Mouse (Mus musculus): ENCODE data around the gene Pafah2. TPM values are rescaled to one million over a fixed set of nuclear protein-coding genes. Genes with fewer than 3 reads are reported as not detected.
A peak's percentile ranks its signal among the peaks of the same experiment; 100 is the strongest.

The Pafah2 gene
- polyA plus RNA-seq (2015; fragmentation: Nextera tagmentation; extraction: Ambion mirVana) = 6.6 and 8.2 TPM in 2 replicates

GRCm38 (mm10) chr4:134395977-134396825 is at the start of gene Pafah2:
Gene Pafah2, plus strand, starts transcription at chr4:134396320.
- peak; percentile 98 for ATAC-seq (ENCODE audit: low read depth)
- peak within 1 kb of the TSS; percentile 23 for H3K9ac ChIP-seq (ENCODE audit: low read depth, low read length)
- no peaks in the 10 kb centered on the region for H3K36me3 ChIP-seq (ENCODE audit: control insufficient read depth, insufficient read depth)
- no peaks in the 10 kb centered on the region for H3K9me3 ChIP-seq (replicated peaks; ENCODE audit: control insufficient read depth, low read length)
- peak within 1 kb of the TSS; percentile 54 for H3K27ac ChIP-seq (ENCODE audit: low read length)
- peak within 1 kb of the TSS; percentile 62 for H3K4me2 ChIP-seq (ENCODE audit: low read depth, low read length)
- H3K4me1 ChIP-seq (ENCODE audit: control insufficient read depth, low read depth, low read length) = peaks cover 17% of the 10 kb centered on the region
- no peaks in the 10 kb centered on the region for H3K27me3 ChIP-seq (ENCODE audit: control insufficient read depth, insufficient read depth, low read depth, low read length)
- WGBS (ENCODE audit: insufficient replicate concordance) = 1% methylated on average over 31 of the region's 31 CpGs
- H3K4me3 ChIP-seq (ENCODE audit: low read depth, low read length) = peak within 1 kb of the TSS; percentile 61

DNA sequence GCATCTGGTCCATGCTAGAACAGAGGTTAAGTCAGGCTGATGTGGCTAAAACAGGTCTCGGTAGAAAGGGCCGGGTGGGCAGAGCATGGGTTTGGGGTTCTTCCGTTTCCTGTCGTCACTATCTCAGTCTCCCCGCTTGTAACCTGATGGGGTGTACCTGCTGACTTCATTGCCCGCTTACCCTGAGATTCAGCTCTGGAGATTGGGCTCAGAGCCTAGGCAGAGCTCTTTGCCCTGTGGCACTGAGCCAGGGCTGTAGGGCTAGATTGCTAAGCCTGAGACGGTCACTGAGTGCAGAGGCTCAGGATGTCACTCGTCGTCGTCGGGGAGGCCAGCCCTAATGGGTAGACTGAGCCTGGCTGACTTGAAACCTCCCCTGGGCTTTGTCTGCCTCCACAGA is 48.0 kb upstream of the Pafah2 start:
- Histone ChIP-seq H3K27me3 (ENCODE audit: control insufficient read depth, insufficient read depth, low read depth, low read length) (peaks cover 29% of the 10 kb centered on the region), H3K9ac (ENCODE audit: low read depth, low read length) (no peak overlapping the region), H3K4me2 (ENCODE audit: low read depth, low read length) (no peak overlapping the region), H3K9me3 (replicated peaks; ENCODE audit: control insufficient read depth, low read length) (no peaks in the 10 kb centered on the region), H3K27ac (ENCODE audit: low read length) (no peak overlapping the region), H3K4me1 (ENCODE audit: control insufficient read depth, low read depth, low read length) (no peaks in the 10 kb centered on the region), H3K4me3 (ENCODE audit: low read depth, low read length) (no peak overlapping the region), H3K36me3 (ENCODE audit: control insufficient read depth, insufficient read depth) (no peaks in the 10 kb centered on the region)
- ATAC-seq (ENCODE audit: low read depth) = no peak
- 70% methylated on average over 11 of the region's 11 CpGs for WGBS (ENCODE audit: insufficient replicate concordance)

- no peak for ATAC-seq (ENCODE audit: low read depth)
- Histone ChIP-seq H3K27ac (ENCODE audit: low read length) (no peak overlapping the region), H3K9me3 (replicated peaks; ENCODE audit: control insufficient read depth, low read length) (no peaks in the 10 kb centered on the region), H3K9ac (ENCODE audit: low read depth, low read length) (no peak overlapping the region), H3K27me3 (ENCODE audit: control insufficient read depth, insufficient read depth, low read depth, low read length) (peaks cover 24% of the 10 kb centered on the region), H3K4me3 (ENCODE audit: low read depth, low read length) (no peak overlapping the region), H3K36me3 (ENCODE audit: control insufficient read depth, insufficient read depth) (no peaks in the 10 kb centered on the region), H3K4me1 (ENCODE audit: control insufficient read depth, low read depth, low read length) (no peaks in the 10 kb centered on the region), H3K4me2 (ENCODE audit: low read depth, low read length) (no peak overlapping the region)
- 69% methylated on average over 5 of the region's 5 CpGs for WGBS (ENCODE audit: insufficient replicate concordance)
These were observed 47.6 kb upstream of the Pafah2 start for GRCm38 (mm10) chr4:134348545-134348944.

DNA sequence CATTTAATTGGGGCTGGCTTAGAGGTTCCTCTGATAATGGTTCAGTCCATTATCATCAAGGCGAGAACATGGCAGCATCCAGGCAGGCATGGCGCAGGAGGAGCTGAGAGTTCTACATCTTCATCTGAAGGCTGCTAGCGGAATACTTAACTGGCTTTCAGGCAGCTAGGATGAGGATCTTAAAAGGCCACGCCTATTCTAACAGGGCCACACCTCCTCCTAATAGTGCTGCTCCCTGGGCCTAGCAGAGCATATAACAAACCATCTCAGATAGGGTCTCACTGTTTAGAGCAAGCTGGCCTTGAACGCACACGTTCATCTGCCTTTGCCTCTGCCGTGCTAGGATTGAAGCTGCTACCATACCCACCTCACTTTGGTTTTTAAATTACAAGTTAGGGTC is 46.3 kb upstream of the Pafah2 start:
- Histone ChIP-seq H3K27me3 (ENCODE audit: control insufficient read depth, insufficient read depth, low read depth, low read length) (peaks cover 12% of the 10 kb centered on the region), H3K36me3 (ENCODE audit: control insufficient read depth, insufficient read depth) (no peaks in the 10 kb centered on the region), H3K4me2 (ENCODE audit: low read depth, low read length) (no peak overlapping the region), H3K4me3 (ENCODE audit: low read depth, low read length) (no peak overlapping the region), H3K27ac (ENCODE audit: low read length) (no peak overlapping the region), H3K4me1 (ENCODE audit: control insufficient read depth, low read depth, low read length) (no peaks in the 10 kb centered on the region), H3K9me3 (replicated peaks; ENCODE audit: control insufficient read depth, low read length) (no peaks in the 10 kb centered on the region), H3K9ac (ENCODE audit: low read depth, low read length) (no peak overlapping the region)
- ATAC-seq (ENCODE audit: low read depth) = no peak
- WGBS (ENCODE audit: insufficient replicate concordance) = 69% methylated on average over 7 of the region's 7 CpGs

DNA sequence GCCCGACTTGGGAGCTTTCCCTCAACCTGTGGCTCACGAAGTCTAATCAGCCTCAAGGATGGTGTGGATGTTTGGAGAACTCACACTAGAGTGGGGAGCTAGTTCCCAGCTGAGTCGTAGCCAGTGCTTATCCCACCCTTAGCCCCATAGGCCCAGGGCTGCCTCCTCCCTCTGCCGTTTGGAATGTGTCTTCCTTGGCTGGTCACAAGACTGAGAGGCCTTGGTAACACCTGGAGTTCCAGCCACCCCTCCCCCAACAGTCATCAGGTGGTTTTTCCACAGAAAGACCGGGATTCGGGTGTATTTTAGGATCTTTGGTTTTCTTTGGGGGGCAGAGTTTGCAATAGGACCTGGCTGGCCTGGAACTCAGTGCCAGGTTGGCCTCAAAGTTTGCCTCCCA is 45.5 kb upstream of the Pafah2 start:
- Histone ChIP-seq H3K27ac (ENCODE audit: low read length) (no peak overlapping the region), H3K27me3 (ENCODE audit: control insufficient read depth, insufficient read depth, low read depth, low read length) (peaks cover 5% of the 10 kb centered on the region), H3K4me3 (ENCODE audit: low read depth, low read length) (no peak overlapping the region), H3K9ac (ENCODE audit: low read depth, low read length) (no peak overlapping the region), H3K36me3 (ENCODE audit: control insufficient read depth, insufficient read depth) (no peaks in the 10 kb centered on the region), H3K4me1 (ENCODE audit: control insufficient read depth, low read depth, low read length) (no peaks in the 10 kb centered on the region), H3K9me3 (replicated peaks; ENCODE audit: control insufficient read depth, low read length) (no peaks in the 10 kb centered on the region), H3K4me2 (ENCODE audit: low read depth, low read length) (no peak overlapping the region)
- ATAC-seq (ENCODE audit: low read depth) = no peak
- 56% methylated on average over 6 of the region's 6 CpGs for WGBS (ENCODE audit: insufficient replicate concordance)

GRCm38 (mm10) chr4:134351329-134352260 is 44.5 kb upstream of the Pafah2 start:
- ATAC-seq (ENCODE audit: low read depth) = no peak
- no peak overlapping the region for H3K4me2 ChIP-seq (ENCODE audit: low read depth, low read length)
- no peak overlapping the region for H3K9ac ChIP-seq (ENCODE audit: low read depth, low read length)
- WGBS (ENCODE audit: insufficient replicate concordance) = 44% methylated on average over 17 of the region's 18 CpGs
- no peak overlapping the region for H3K4me3 ChIP-seq (ENCODE audit: low read depth, low read length)
- no peaks in the 10 kb centered on the region for H3K36me3 ChIP-seq (ENCODE audit: control insufficient read depth, insufficient read depth)
- no peaks in the 10 kb centered on the region for H3K9me3 ChIP-seq (replicated peaks; ENCODE audit: control insufficient read depth, low read length)
- H3K27me3 ChIP-seq (ENCODE audit: control insufficient read depth, insufficient read depth, low read depth, low read length) = no peaks in the 10 kb centered on the region
- H3K4me1 ChIP-seq (ENCODE audit: control insufficient read depth, low read depth, low read length) = no peaks in the 10 kb centered on the region
- H3K27ac ChIP-seq (ENCODE audit: low read length) = no peak overlapping the region

- H3K36me3 ChIP-seq (ENCODE audit: control insufficient read depth, insufficient read depth) = no peaks in the 10 kb centered on the region
- H3K4me2 ChIP-seq (ENCODE audit: low read depth, low read length) = no peak overlapping the region
- no peaks in the 10 kb centered on the region for H3K27me3 ChIP-seq (ENCODE audit: control insufficient read depth, insufficient read depth, low read depth, low read length)
- WGBS (ENCODE audit: insufficient replicate concordance) = 67% methylated on average over 12 of the region's 12 CpGs
- ATAC-seq (ENCODE audit: low read depth) = no peak
- no peak overlapping the region for H3K9ac ChIP-seq (ENCODE audit: low read depth, low read length)
- H3K4me3 ChIP-seq (ENCODE audit: low read depth, low read length) = no peak overlapping the region
- H3K9me3 ChIP-seq (replicated peaks; ENCODE audit: control insufficient read depth, low read length) = no peaks in the 10 kb centered on the region
- H3K4me1 ChIP-seq (ENCODE audit: control insufficient read depth, low read depth, low read length) = no peaks in the 10 kb centered on the region
- no peak overlapping the region for H3K27ac ChIP-seq (ENCODE audit: low read length)
These were observed 43.8 kb upstream of the Pafah2 start for GRCm38 (mm10) chr4:134352261-134352707.

- no peak for ATAC-seq (ENCODE audit: low read depth)
- Histone ChIP-seq H3K9ac (ENCODE audit: low read depth, low read length) (no peak overlapping the region), H3K4me3 (ENCODE audit: low read depth, low read length) (no peak overlapping the region), H3K4me1 (ENCODE audit: control insufficient read depth, low read depth, low read length) (0 out of 2 replicates have a peak, but pooled peaks cover 2% of the 10 kb centered on the region), H3K27me3 (ENCODE audit: control insufficient read depth, insufficient read depth, low read depth, low read length) (no peaks in the 10 kb centered on the region), H3K36me3 (ENCODE audit: control insufficient read depth, insufficient read depth) (no peaks in the 10 kb centered on the region), H3K9me3 (replicated peaks; ENCODE audit: control insufficient read depth, low read length) (no peaks in the 10 kb centered on the region), H3K27ac (ENCODE audit: low read length) (no peak overlapping the region), H3K4me2 (ENCODE audit: low read depth, low read length) (no peak overlapping the region)
- WGBS (ENCODE audit: insufficient replicate concordance) = 66% methylated on average over 7 of the region's 7 CpGs
These were observed 43.2 kb upstream of the Pafah2 start for GRCm38 (mm10) chr4:134352929-134353328.
